Mouse (Mus musculus) bone marrow, adult 2 months (tissue): ENCODE results near the gene Thoc2. TPM values are rescaled to one million over a fixed set of nuclear protein-coding genes. Genes with fewer than 3 reads are reported as not detected.
A peak's percentile ranks its signal among the peaks of the same experiment; 100 is the strongest.

ENCODE experiments used
- H3K27ac ChIP-seq: fragments of 200-500 bp; 2 replicates; pipeline ENCODE4 v1.5.1; 2012; ENCODE audit warnings: low read depth, mild to moderate bottlenecking, control low read depth, inconsistent platforms, low read length; ENCODE audit not compliant: control insufficient read depth, poor library complexity, insufficient read depth
- H3K4me1 ChIP-seq: fragments of 200-500 bp; 2 replicates; pipeline ENCODE4 v1.6.1; 2011; ENCODE audit warnings: low read length; ENCODE audit not compliant: control insufficient read depth, insufficient read depth
- H3K4me3 ChIP-seq: fragments of 200-500 bp; replicated peaks from 2 replicates; pipeline ENCODE3; 2011; ENCODE audit warnings: mild to moderate bottlenecking, low read depth, low read length, control low read depth; ENCODE audit not compliant: control insufficient read depth
- CTCF ChIP-seq: fragments of 200-500 bp; IDR thresholded peaks from 2 replicates; pipeline ENCODE4 v1.5.1; 2011; ENCODE audit warnings: low read length, control low read depth; ENCODE audit not compliant: control insufficient read depth, insufficient read depth
- POLR2A ChIP-seq: fragments of 200-500 bp; IDR thresholded peaks from 2 replicates; pipeline ENCODE4 v1.6.1; 2011; ENCODE audit warnings: low read depth, mild to moderate bottlenecking, control low read depth, low read length, borderline replicate concordance; ENCODE audit not compliant: control insufficient read depth
- WGBS: fragments of 180-500 bp; shearing (Covaris S2); methylation state at CpG from one replicate; pipeline ENCODE4 v1.1.7; 2018; 5-methylcytosine and 5-hydroxymethylcytosine counted together
- polyA plus RNA-seq: library from polyadenylated mRNA; stranded (reverse); fragments of >200 nt; gene quantifications from 2 replicates; pipeline ENCODE4 v1.2.4, GENCODE M21; 2011; ENCODE audit warnings: low replicate concordance; ENCODE audit not compliant: missing spikeins, insufficient read depth, insufficient read length

Thoc2 gene
- polyA plus RNA-seq, 1 experiment: 55.4 TPM

GRCm38 (mm10) chrX:41910981-41911380, 9.5 kb downstream of the Thoc2 start:
- WGBS: 6% methylated on average over 24 of the region's 24 CpGs
- Histone ChIP-seq H3K4me1 (no peaks in the 10 kb centered on the region), H3K4me3 (peak overlapping the region; percentile 95), H3K27ac (peak overlapping the region; percentile 81; the same call in 1 of the 2 replicates)
- TF ChIP-seq POLR2A (no peak), CTCF (no peak)

GRCm38 (mm10) chrX:41910471-41910870, 10.0 kb downstream of the Thoc2 start:
- 11% methylated on average over 9 of the region's 9 CpGs for whole genome bisulfite sequencing

GRCm38 (mm10) chrX:41884759-41885505, 35.5 kb downstream of the Thoc2 start:
- TF ChIP-seq POLR2A: no peak
- no peak for TF ChIP-seq CTCF
- Histone ChIP-seq H3K4me3 (no peak overlapping the region), H3K27ac (no peak overlapping the region), H3K4me1 (no peaks in the 10 kb centered on the region)
- WGBS: 58% methylated on average over 4 of the region's 4 CpGs

More at GRCm38 (mm10) chrX:41910471-41910870, 10.0 kb downstream of the Thoc2 start:
- no peak overlapping the region for H3K27ac ChIP-seq
- peak overlapping the region; percentile 95 for H3K4me3 ChIP-seq
- H3K4me1 ChIP-seq: no peaks in the 10 kb centered on the region
- no peak for TF ChIP-seq POLR2A
- no peak for TF ChIP-seq CTCF

- no peaks in the 10 kb centered on the region for H3K4me1 ChIP-seq
- H3K27ac ChIP-seq: no peak overlapping the region
- WGBS: 52% methylated on average over 2 of the region's 2 CpGs
- no peak overlapping the region for H3K4me3 ChIP-seq
- TF ChIP-seq CTCF (no peak), POLR2A (no peak)
Observed at GRCm38 (mm10) chrX:41876581-41876980, 43.9 kb downstream of the Thoc2 start.

GRCm38 (mm10) chrX:41837823-41838222, 82.7 kb downstream of the Thoc2 start:
- no peaks in the 10 kb centered on the region for H3K4me1 ChIP-seq
- no peak overlapping the region for H3K4me3 ChIP-seq
- H3K27ac ChIP-seq: no peak overlapping the region
- no peak for TF ChIP-seq POLR2A
- no peak for TF ChIP-seq CTCF

- TF ChIP-seq CTCF (no peak), POLR2A (no peak)
- no peaks in the 10 kb centered on the region for H3K4me1 ChIP-seq
- no peak overlapping the region for H3K27ac ChIP-seq
- no peak overlapping the region for H3K4me3 ChIP-seq
Observed at GRCm38 (mm10) chrX:41805592-41805991, 114.9 kb downstream of the Thoc2 start.

GRCm38 (mm10) chrX:41793303-41793702, 127.2 kb downstream of the Thoc2 start:
- TF ChIP-seq CTCF (no peak), POLR2A (no peak)
- WGBS: 82% methylated on average over 6 of the region's 6 CpGs
- H3K4me3 ChIP-seq: no peak overlapping the region
- H3K4me1 ChIP-seq: no peaks in the 10 kb centered on the region
- no peak overlapping the region for H3K27ac ChIP-seq

Other genes with a start within 250 kb of the Thoc2 start
- 12.9 and 16.5 TPM in 2 replicates for gene Xiap, start 139.0 kb upstream of the Thoc2 start, polyA plus RNA-seq
- gene Stag2, start 228.6 kb upstream of the Thoc2 start, polyA plus RNA-seq: 27.2 and 44.4 TPM in 2 replicates